Mouse (Mus musculus) lung, adult 2 months (tissue): Measurements from ENCODE around the gene Slk. TPM values are rescaled to one million over a fixed set of nuclear protein-coding genes. Genes with fewer than 3 reads are reported as not detected.
A peak's percentile ranks its signal among the peaks of the same experiment; 100 is the strongest.

Source experiments
- DNase-seq: peaks from one replicate; pipeline ENCODE4 v3.0.0; 2022
- H3K4me1 ChIP-seq: fragments of 200-500 bp; 2 replicates; pipeline ENCODE4 v1.6.1; 2011; ENCODE audit warnings: low read length; ENCODE audit not compliant: control insufficient read depth, insufficient read depth
- H3K4me3 ChIP-seq: fragments of 200-500 bp; replicated peaks from 2 replicates; pipeline ENCODE3; 2011; ENCODE audit warnings: low read depth, mild to moderate bottlenecking, control low read depth, low read length; ENCODE audit errors: extremely low read depth
- CTCF ChIP-seq: fragments of 200-500 bp; IDR thresholded peaks from 2 replicates; pipeline ENCODE4 v1.5.1; 2011; ENCODE audit warnings: mild to moderate bottlenecking, low read length, control low read depth; ENCODE audit not compliant: insufficient read depth
- POLR2A ChIP-seq: fragments of 200-500 bp; IDR thresholded peaks from 2 replicates; pipeline ENCODE4 v1.6.1; 2011; ENCODE audit warnings: low read depth, mild to moderate bottlenecking, control low read depth, low read length, borderline replicate concordance; ENCODE audit errors: extremely low read depth
- WGBS: fragments of 180-500 bp; shearing (Covaris S2); methylation state at CpG from one replicate; pipeline ENCODE4 v1.1.7; 2018; 5-methylcytosine and 5-hydroxymethylcytosine counted together
- polyA plus RNA-seq: library from polyadenylated mRNA; depleted of rRNA; stranded (reverse); fragments of >200 nt; gene quantifications from 2 replicates; pipeline ENCODE4 v1.2.3, GENCODE M21; 2012

Gene Slk
- polyA plus RNA-seq, 1 experiment = 18.3 TPM

DNA sequence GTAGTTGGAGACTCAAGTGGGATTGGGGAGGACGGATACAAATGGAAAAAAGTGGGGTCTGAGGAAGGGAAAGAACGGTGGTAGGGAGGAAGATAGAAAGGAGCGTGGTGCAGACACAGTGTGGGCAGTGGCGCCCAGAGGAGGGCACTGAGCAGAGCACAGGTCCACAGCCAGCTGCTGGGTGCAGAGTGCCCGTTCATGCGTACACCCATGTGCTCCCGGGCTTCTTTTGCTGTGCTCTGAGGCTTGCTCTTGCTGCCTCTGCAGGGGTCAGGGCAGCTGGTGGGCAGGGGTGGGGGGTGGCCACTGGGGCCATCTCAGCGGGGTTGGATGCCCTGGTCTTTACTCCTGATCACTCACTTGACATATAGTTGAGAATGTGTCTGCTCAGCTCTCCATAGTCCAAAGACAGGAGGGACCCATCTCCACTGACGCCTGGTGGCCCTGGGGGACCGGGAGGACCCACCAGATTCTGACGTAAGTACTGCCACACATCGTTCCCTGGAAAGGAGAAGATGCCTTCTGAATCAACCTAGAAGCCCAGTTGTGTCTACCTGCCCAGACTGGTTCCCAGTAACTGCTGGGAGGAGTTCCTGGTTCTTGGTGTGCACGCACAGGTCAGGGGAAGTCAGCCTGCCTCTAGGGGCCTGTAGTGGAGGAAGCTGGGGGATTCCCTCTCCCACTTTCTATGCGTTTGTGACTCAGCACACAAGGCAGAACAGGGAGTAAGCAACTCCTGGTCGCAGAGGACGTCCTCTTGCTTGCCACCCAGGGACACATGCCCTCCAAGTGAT lies 71.1 kb downstream of the Slk start:
- no peak for DNase-seq
- WGBS = 72% methylated on average over 16 of the region's 16 CpGs
- TF ChIP-seq POLR2A (no peak), CTCF (no peak)

DNA sequence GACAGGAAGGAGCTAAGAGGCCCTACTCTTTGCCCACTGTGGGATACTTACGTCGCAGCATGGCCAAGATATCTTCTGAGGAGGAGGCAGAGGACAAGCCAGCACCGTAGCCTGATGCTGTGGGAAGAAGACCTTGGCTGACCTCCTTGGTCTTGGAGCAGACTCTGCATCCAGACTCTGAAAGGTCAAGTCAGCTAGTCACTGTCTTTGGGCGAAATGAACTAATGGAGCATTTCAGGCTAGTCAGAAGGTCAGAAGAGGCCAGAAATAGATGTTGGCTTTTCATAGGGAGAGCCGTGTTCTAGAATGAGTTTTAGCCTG lies 71.6 kb downstream of the Slk start:
- Histone ChIP-seq H3K4me1 (no peaks in the 10 kb centered on the region), H3K4me3 (no peak overlapping the region)
- no peak for DNase-seq
- WGBS = 59% methylated on average over 5 of the region's 5 CpGs
- TF ChIP-seq CTCF = no peak
- TF ChIP-seq POLR2A = no peak

More for the DNA sequence above, 71.1 kb downstream of the Slk start:
- H3K4me3 ChIP-seq = no peak overlapping the region
- H3K4me1 ChIP-seq = no peaks in the 10 kb centered on the region

DNA sequence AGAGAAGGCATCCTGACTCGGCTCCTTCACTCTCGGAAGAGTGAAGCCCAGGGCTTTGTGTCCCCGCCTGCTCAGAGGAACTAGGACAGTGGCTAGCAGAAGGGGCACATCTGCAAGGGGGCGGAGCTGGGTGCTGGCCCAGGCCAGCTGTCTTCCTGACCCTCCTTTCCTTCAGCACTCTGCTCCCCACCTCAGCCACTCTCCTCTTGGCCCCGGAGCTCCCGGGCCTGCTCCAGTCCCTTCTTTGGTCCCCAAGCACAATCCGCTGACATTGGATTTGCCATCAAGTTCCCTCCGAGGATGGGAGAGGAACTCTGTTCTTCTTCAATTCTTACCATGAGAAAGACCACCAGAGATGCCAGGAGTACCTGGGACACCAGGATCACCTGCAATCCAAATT lies 72.8 kb downstream of the Slk start:
- WGBS = 64% methylated on average over 8 of the region's 8 CpGs
- TF ChIP-seq CTCF (no peak), POLR2A (no peak)
- Histone ChIP-seq H3K4me3 (no peak overlapping the region), H3K4me1 (no peaks in the 10 kb centered on the region)
- no peak for DNase-seq

DNA sequence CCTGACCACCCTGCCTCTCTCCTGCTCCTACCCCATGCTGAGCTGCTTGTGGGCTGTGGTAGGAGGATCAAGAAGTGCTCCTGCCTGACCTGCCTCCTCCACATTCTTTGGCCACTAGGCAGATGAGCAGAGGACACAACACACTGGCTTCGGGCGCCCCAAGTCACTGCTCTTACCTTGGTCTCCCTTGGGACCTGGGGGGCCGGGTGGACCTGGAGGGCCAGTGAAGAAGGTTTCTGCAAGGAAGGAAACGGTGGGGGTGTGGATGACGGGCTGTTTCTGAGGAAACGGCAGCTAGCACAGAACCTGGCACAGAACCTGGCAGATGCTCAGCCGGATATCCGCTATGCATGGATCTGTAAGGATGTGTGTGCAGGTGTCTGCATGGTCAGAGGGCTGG lies 73.7 kb downstream of the Slk start:
- 67% methylated on average over 8 of the region's 8 CpGs for WGBS
- TF ChIP-seq POLR2A (no peak), CTCF (no peak)
- Histone ChIP-seq H3K4me1 (no peaks in the 10 kb centered on the region), H3K4me3 (no peak overlapping the region)
- DNase-seq = no peak

DNA sequence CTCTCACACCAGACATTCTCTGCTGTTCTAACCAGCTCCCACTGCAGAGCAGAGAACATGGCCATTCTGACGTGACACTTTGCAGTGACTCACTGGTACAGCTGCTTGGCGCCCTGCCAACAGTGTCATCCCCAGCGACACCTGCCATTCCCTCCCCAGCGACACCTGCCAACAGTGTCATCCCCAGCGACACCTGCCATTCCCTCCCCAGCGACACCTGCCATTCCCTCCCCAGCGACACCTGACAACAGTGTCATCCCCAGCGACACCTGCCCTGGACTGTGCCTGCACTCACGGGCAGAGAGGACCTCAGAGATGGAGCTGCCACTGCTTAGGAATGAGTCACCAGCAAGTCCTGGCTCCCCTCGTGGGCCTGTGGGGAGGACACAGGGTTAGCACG lies 75.4 kb downstream of the Slk start:
- TF ChIP-seq CTCF (no peak), POLR2A (no peak)
- no peak for DNase-seq
- Histone ChIP-seq H3K4me3 (no peak overlapping the region), H3K4me1 (no peaks in the 10 kb centered on the region)
- 62% methylated on average over 11 of the region's 11 CpGs for WGBS

- Histone ChIP-seq H3K4me3 (no peak overlapping the region), H3K4me1 (no peaks in the 10 kb centered on the region)
- TF ChIP-seq CTCF = peak; percentile 83
- TF ChIP-seq POLR2A = no peak
- 11% methylated on average over 5 of the region's 5 CpGs for WGBS
- DNase-seq = peak; percentile 24
Observed at GRCm38 (mm10) chr19:47658914-47659535, 79.5 kb downstream of the Slk start.

DNA sequence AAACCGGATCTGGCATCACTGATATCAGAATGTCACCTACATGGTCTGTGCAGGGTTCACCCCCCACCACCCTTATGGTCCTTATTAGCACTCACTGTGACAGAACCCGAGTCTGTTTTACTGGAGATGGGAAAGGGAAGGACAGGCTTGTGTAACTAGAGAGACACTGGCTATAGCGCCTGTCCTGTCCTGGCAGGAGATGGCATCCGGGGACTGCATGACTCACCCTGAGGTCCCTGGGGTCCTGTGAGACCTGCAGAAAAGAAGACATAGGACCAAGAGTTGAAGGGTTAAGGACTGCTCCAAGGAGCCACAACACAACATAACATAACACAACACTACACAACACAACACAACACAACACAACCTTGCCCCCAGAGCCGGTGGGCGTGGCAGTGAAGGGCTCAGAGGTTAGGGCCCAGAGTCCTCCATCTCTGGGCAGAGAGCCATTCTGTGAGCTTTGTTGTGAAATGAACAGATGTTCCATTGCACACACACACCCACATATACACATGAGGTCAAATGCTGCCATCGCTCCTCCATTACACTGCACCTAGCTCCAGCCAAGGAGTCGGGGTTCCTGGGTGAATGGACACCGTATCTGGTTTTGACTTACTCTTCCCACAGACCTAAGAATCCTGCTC lies 80.4 kb downstream of the Slk start:
- WGBS = 70% methylated on average over 9 of the region's 9 CpGs
- TF ChIP-seq POLR2A = no peak
- TF ChIP-seq CTCF = no peak
- Histone ChIP-seq H3K4me3 (no peak overlapping the region), H3K4me1 (no peaks in the 10 kb centered on the region)
- no peak for DNase-seq

- TF ChIP-seq CTCF = no peak
- no peak for TF ChIP-seq POLR2A
- 61% methylated on average over 8 of the region's 8 CpGs for WGBS
- no peak overlapping the region for H3K4me3 ChIP-seq
- DNase-seq = no peak
- H3K4me1 ChIP-seq = peaks cover 4% of the 10 kb centered on the region; the same call in 1 of the 2 replicates
Observed at GRCm38 (mm10) chr19:47667601-47668000, 88.1 kb downstream of the Slk start.

DNA sequence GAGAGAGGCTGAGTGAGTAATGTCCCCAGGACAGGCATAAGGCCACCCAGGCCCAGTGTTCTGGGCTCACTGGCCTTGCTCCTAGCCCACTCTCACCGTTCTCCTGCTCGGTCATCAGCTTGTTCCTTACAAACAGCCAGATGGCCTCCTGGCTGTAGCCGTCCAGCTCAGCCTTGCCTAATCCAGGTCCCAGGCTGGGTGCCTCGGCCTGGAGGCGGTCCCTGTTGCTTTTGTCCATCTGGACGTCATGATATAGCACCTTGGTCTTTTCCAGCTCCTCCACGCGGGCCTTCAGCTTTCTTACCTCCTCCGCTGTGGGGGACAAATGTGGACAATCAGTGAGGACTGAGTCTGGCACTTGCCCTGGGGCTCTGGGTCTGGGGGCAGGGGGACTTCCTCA lies 88.9 kb downstream of the Slk start:
- DNase-seq = no peak
- H3K4me3 ChIP-seq = no peak overlapping the region
- 66% methylated on average over 9 of the region's 9 CpGs for WGBS
- no peak for TF ChIP-seq CTCF
- TF ChIP-seq POLR2A = no peak
- peaks cover 4% of the 10 kb centered on the region; the same call in 1 of the 2 replicates for H3K4me1 ChIP-seq

DNA sequence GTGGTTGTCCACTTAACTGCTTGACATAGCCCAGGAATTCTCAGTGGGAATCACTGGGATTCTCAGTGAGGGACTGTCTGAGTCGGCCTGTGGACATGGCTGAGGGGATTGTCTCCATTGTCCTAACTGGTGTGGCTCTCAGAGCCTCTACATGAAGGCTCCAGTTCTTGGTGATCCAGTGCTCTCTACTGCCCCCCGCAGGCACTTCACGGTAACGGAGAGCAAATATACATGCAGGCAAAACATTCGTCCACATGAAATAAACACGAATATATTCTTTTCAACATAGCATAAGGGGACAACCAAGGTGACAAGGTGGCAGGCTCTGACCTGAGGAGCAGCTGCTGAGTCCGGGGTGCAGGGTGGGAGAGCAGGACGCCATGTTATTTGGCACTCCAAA lies 94.9 kb downstream of the Slk start:
- H3K4me1 ChIP-seq = no peaks in the 10 kb centered on the region
- DNase-seq = peak; percentile 46
- WGBS = 41% methylated on average over 8 of the region's 8 CpGs
- TF ChIP-seq CTCF (peak; percentile 77), POLR2A (no peak)
- H3K4me3 ChIP-seq = no peak overlapping the region
